ENCODE assay signal across 25 mouse cellular contexts in the genomic region with DNA sequence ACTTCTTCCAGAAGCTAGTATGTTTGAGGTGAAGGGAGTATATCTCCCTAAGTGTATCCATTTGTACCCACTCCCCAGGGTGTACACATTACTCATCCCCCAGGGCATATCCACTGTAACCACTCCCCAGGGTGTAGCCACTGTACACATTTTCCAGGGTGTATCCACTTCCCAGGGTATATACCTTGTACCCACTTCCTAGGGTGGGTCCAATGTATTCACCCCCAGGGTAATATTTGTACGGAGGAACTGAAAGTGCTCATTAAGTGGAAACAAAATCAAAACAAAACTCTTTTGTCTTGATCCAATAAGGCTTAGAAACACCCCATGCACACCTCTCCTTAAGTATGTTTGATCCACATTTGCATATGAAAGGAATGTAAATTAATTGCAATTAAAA.
DNase-seq lines count a peak whose midpoint lies in the region; ATAC-seq lines count a peak whose summit lies in the region.
"Had no signal": no experiment of that assay in that cellular context is flagged by ENCODE, and none has a peak within 500 bp of the region (broad histone marks: within the 10 kb centered on the region; RNA-seq: fewer than 3 reads in every experiment).

No protein-coding gene starts in this region.

- intact Hi-C loops in heart, postnatal 14 days (cut with DNase I): no loop called here

- no peaks in the 10 kb centered on the region for H3K9me3 ChIP-seq in hindbrain, embryonic 11.5 days (ENCODE audit: control insufficient read depth, low read length)
- no peaks in the 10 kb centered on the region for H3K9me3 ChIP-seq in hindbrain, embryonic 16.5 days (ENCODE audit: control insufficient read depth, low read length)
- H3K9me3 ChIP-seq in midbrain, embryonic 13.5 days: no peaks in the 10 kb centered on the region
- no peaks in the 10 kb centered on the region for H3K9me3 ChIP-seq in midbrain, embryonic 15.5 days
- H3K9me3 ChIP-seq in embryonic facial prominence, embryonic 13.5 days: no peaks in the 10 kb centered on the region
- no peaks in the 10 kb centered on the region for H3K9me3 ChIP-seq in heart, embryonic 12.5 days (replicated peaks)
- H3K9me3 ChIP-seq: limb, embryonic 13.5 days; liver, embryonic 12.5 days had no signal

- no peak overlapping the region for H3K4me3 ChIP-seq in hindbrain, embryonic 11.5 days (ENCODE audit: low read depth, low read length)
- H3K4me3 ChIP-seq in hindbrain, embryonic 16.5 days (ENCODE audit: low read length): no peak overlapping the region
- H3K4me3 ChIP-seq in midbrain, embryonic 13.5 days (replicated peaks): no peak overlapping the region
- H3K4me3 ChIP-seq in midbrain, embryonic 15.5 days: no peak overlapping the region
- no peak overlapping the region for H3K4me3 ChIP-seq in embryonic facial prominence, embryonic 13.5 days
- H3K4me3 ChIP-seq in heart, embryonic 12.5 days: no peak overlapping the region
- H3K4me3 ChIP-seq: layer of hippocampus, adult 2 months; left cerebral cortex, adult 2 months; limb, embryonic 13.5 days; liver, embryonic 12.5 days had no signal

- 53% methylated on average over 1 of the region's 1 CpGs for WGBS in hindbrain, embryonic 11.5 days
- WGBS in hindbrain, embryonic 16.5 days: 24% methylated on average over 1 of the region's 1 CpGs
- WGBS in midbrain, embryonic 13.5 days: 29% methylated on average over 1 of the region's 1 CpGs
- 16% methylated on average over 1 of the region's 1 CpGs for WGBS in midbrain, embryonic 15.5 days
- 49% methylated on average over 1 of the region's 1 CpGs for WGBS in embryonic facial prominence, embryonic 13.5 days
- whole genome bisulfite sequencing in heart, embryonic 12.5 days: 60% methylated on average over 1 of the region's 1 CpGs

- no peak overlapping the region for H3K9ac ChIP-seq in hindbrain, embryonic 11.5 days (ENCODE audit: low read depth, low read length)
- H3K9ac ChIP-seq in hindbrain, embryonic 16.5 days (ENCODE audit: low read depth, low read length): no peak overlapping the region
- no peak overlapping the region for H3K9ac ChIP-seq in midbrain, embryonic 13.5 days (replicated peaks)
- no peak overlapping the region for H3K9ac ChIP-seq in midbrain, embryonic 15.5 days
- no peak overlapping the region for H3K9ac ChIP-seq in embryonic facial prominence, embryonic 13.5 days
- no peak overlapping the region for H3K9ac ChIP-seq in heart, embryonic 12.5 days
- H3K9ac ChIP-seq: hindbrain, embryonic 14.5 days; limb, embryonic 13.5 days; liver, embryonic 12.5 days; liver, postnatal 0 days had no signal

- H3K27me3 ChIP-seq in hindbrain, embryonic 11.5 days (ENCODE audit: control insufficient read depth, insufficient read depth, low read length): no peaks in the 10 kb centered on the region
- no peaks in the 10 kb centered on the region for H3K27me3 ChIP-seq in hindbrain, embryonic 16.5 days (replicated peaks; ENCODE audit: control insufficient read depth, insufficient read depth, low read length)
- no peaks in the 10 kb centered on the region for H3K27me3 ChIP-seq in midbrain, embryonic 13.5 days
- H3K27me3 ChIP-seq in midbrain, embryonic 15.5 days (replicated peaks): no peaks in the 10 kb centered on the region
- no peaks in the 10 kb centered on the region for H3K27me3 ChIP-seq in embryonic facial prominence, embryonic 13.5 days
- H3K27me3 ChIP-seq in heart, embryonic 12.5 days (replicated peaks): no peaks in the 10 kb centered on the region
- H3K27me3 ChIP-seq: limb, embryonic 13.5 days; liver, embryonic 12.5 days had no signal

- H3K36me3 ChIP-seq in hindbrain, embryonic 11.5 days (ENCODE audit: control insufficient read depth, insufficient read depth, low read length): no peaks in the 10 kb centered on the region
- no peaks in the 10 kb centered on the region for H3K36me3 ChIP-seq in hindbrain, embryonic 16.5 days (ENCODE audit: control insufficient read depth, insufficient read depth, low read length)
- H3K36me3 ChIP-seq in midbrain, embryonic 13.5 days: no peaks in the 10 kb centered on the region
- no peaks in the 10 kb centered on the region for H3K36me3 ChIP-seq in midbrain, embryonic 15.5 days (replicated peaks)
- H3K36me3 ChIP-seq in embryonic facial prominence, embryonic 13.5 days: no peaks in the 10 kb centered on the region
- no peaks in the 10 kb centered on the region for H3K36me3 ChIP-seq in heart, embryonic 12.5 days
- H3K36me3 ChIP-seq: limb, embryonic 13.5 days; liver, embryonic 12.5 days had no signal

- H3K4me1 ChIP-seq in hindbrain, embryonic 11.5 days (replicated peaks; ENCODE audit: control insufficient read depth, insufficient read depth, low read length): no peaks in the 10 kb centered on the region
- no peaks in the 10 kb centered on the region for H3K4me1 ChIP-seq in hindbrain, embryonic 16.5 days (ENCODE audit: control insufficient read depth, insufficient read depth, low read depth, low read length)
- no peaks in the 10 kb centered on the region for H3K4me1 ChIP-seq in midbrain, embryonic 13.5 days (replicated peaks)
- H3K4me1 ChIP-seq in midbrain, embryonic 15.5 days: no peaks in the 10 kb centered on the region
- no peaks in the 10 kb centered on the region for H3K4me1 ChIP-seq in embryonic facial prominence, embryonic 13.5 days
- no peaks in the 10 kb centered on the region for H3K4me1 ChIP-seq in heart, embryonic 12.5 days (replicated peaks)
- H3K4me1 ChIP-seq: limb, embryonic 13.5 days; liver, embryonic 12.5 days had no signal

- no peak overlapping the region for H3K4me2 ChIP-seq in hindbrain, embryonic 11.5 days (replicated peaks; ENCODE audit: low read depth, low read length)
- no peak overlapping the region for H3K4me2 ChIP-seq in hindbrain, embryonic 16.5 days (ENCODE audit: low read length)
- H3K4me2 ChIP-seq in midbrain, embryonic 13.5 days (replicated peaks): no peak overlapping the region
- no peak overlapping the region for H3K4me2 ChIP-seq in midbrain, embryonic 15.5 days
- H3K4me2 ChIP-seq in embryonic facial prominence, embryonic 13.5 days: no peak overlapping the region
- H3K4me2 ChIP-seq in heart, embryonic 12.5 days: no peak overlapping the region
- H3K4me2 ChIP-seq: hindbrain, embryonic 14.5 days; limb, embryonic 13.5 days; liver, embryonic 12.5 days had no signal

- no peak overlapping the region for H3K27ac ChIP-seq in hindbrain, embryonic 11.5 days (ENCODE audit: low read depth, low read length)
- H3K27ac ChIP-seq in hindbrain, embryonic 16.5 days (ENCODE audit: low read depth, low read length): no peak overlapping the region
- no peak overlapping the region for H3K27ac ChIP-seq in midbrain, embryonic 13.5 days
- H3K27ac ChIP-seq in midbrain, embryonic 15.5 days: no peak overlapping the region
- no peak overlapping the region for H3K27ac ChIP-seq in embryonic facial prominence, embryonic 13.5 days
- H3K27ac ChIP-seq in heart, embryonic 12.5 days (ENCODE audit: poor library complexity, severe bottlenecking): no peak overlapping the region
- H3K27ac ChIP-seq: hindbrain, embryonic 14.5 days; layer of hippocampus, adult 2 months; left cerebral cortex, adult 2 months; limb, embryonic 13.5 days; liver, embryonic 12.5 days had no signal

- no peak for DNase-seq in hindbrain, embryonic 11.5 days (ENCODE audit: low spot score)
- DNase-seq in ZHBTc4 (ENCODE audit: low read depth, low spot score): peak; percentile 4
- DNase-seq in heart, postnatal 14 days: no peak
- DNase-seq: adrenal gland, adult 2 months; adrenal gland, postnatal 36 days; B cell, adult 2 months; cerebellum, adult 18-20 months; cerebellum, postnatal 10 days; heart, postnatal 36 days; kidney, adult 18-20 months; kidney, postnatal 36 days; liver, postnatal 0 days; lung, postnatal 36 days; right cerebral cortex, postnatal 4 days had no signal

- peak; percentile 40; the same call in 1 of the 2 replicates for ATAC-seq in hindbrain, embryonic 11.5 days (ENCODE audit: low FRiP score)
- ATAC-seq in hindbrain, embryonic 16.5 days: no peak
- ATAC-seq in midbrain, embryonic 13.5 days: 0 out of 2 replicates have a peak, but pooled peaks have one; percentile 37
- no peak for ATAC-seq in midbrain, embryonic 15.5 days (replicated peaks)
- ATAC-seq in embryonic facial prominence, embryonic 13.5 days (ENCODE audit: insufficient number of reproducible peaks, insufficient read depth, low FRiP score, low TSS enrichment, low read depth): peak; percentile 59; the same call in 1 of the 2 replicates
- ATAC-seq in heart, embryonic 12.5 days (ENCODE audit: insufficient number of reproducible peaks, low FRiP score): no peak
- ATAC-seq: activated CD4-positive, CD25-positive, alpha-beta regulatory T cell, adult 4 months; liver, embryonic 12.5 days; liver, postnatal 0 days had no signal

Comparison
In these comparisons a context has a peak if more than half of its experiments do, and no peak if none do; other contexts are left out.
1. ATAC-seq: peak in hindbrain, embryonic 11.5 days (single experiment), midbrain, embryonic 13.5 days (single experiment) and embryonic facial prominence, embryonic 13.5 days (single experiment); none in hindbrain, embryonic 16.5 days (single experiment), midbrain, embryonic 15.5 days (single experiment) and heart, embryonic 12.5 days (single experiment).